Mouse (Mus musculus): ENCODE measurements around the gene Myl4.

DNA sequence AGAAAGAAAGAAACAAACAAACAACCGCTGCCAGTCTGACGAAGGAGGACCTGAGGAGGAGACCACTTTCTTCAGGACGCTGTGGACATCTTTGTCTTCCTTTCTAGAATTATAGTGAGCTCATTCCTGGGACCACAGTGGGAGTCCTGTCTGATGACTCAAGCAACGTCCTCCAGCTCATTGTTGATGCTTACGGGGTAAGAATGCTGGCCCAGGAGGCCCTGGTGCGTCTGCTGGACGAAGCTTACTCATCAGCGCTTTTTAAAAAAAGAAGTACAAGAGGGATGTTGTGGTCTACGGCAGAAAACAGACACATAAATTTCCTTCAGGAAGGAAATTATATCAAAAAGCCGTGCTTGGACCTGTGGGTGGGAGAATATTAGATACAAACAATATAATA, 90.4 kb downstream of the Myl4 start:
- TF ChIP-seq CTCF (conservative IDR thresholded peaks at IDR 0.05; ENCODE audit: low read length) (no peak), NANOG (IDR thresholded peaks at IDR 0.05; ENCODE audit: borderline replicate concordance, low read length) (no peak), POU5F1 (IDR thresholded peaks at IDR 0.05; ENCODE audit: borderline replicate concordance, low read length) (no peak)
